Comparison of ENCODE assay signal across 9 mouse cellular contexts in the genomic region with DNA sequence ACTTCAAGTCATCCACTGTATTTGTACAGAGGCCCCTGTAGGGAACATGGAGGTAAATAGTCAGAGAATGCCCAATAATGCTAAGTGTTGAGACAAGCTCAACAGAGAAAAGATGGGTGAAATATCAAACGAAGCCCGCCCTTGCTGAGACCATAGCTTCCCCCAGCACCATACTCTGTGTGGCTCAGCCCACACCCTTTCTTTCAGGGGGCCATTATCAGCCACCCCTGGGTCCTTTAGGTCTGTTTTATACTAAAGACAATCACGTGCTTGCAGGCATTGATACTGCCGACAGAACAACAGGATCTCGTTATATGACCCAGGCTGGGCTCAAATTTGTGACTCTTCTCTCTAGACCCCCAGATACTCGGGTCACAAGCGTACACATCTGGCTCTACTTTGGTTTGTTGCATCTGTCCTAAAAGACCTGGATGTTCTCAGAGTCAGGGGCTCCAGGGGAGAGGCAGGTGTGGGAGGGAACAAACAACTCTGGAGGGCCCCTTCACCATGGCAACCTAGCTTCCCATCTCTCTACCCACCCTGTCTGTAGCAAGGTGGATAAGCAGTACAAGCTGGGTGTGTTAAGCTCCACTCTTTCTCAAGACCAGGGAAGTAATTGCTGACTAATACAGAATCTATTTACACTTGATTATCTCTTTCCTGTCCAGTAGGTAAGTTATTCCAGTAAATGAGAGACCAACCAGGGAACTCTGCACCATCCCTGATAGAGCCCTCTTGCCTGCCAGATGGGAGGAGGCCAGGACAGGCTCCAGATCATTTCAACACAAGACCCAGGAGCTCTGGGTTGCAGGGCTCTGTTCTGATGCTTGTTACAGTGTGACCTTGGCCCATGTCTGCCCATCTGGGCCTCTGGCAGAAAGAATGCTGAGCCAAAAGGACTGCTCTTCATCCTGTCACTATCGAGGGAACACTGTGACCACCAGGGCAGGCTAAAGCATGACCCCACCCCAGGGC. TPM values are rescaled to one million over a fixed set of nuclear protein-coding genes. Genes with fewer than 3 reads are reported as not detected.
A peak's percentile ranks its signal among the peaks of the same experiment; 100 is the strongest.
DNase-seq lines count a peak whose midpoint lies in the region; ATAC-seq and TF ChIP-seq lines count a peak whose summit lies in the region.
"Had no signal": no experiment of that assay in that cellular context is flagged by ENCODE, and none has a peak within 500 bp of the region (broad histone marks: within the 10 kb centered on the region; RNA-seq: fewer than 3 reads in every experiment).

No protein-coding gene starts in this region.

- TF ChIP-seq CTCF in lung, postnatal 0 days (IDR thresholded peaks at IDR 0.05): no peak

- no peaks in the 10 kb centered on the region for H3K36me3 ChIP-seq in lung, postnatal 0 days (ENCODE audit: insufficient read depth, low read length)
- H3K36me3 ChIP-seq in stomach, embryonic 14.5 days (ENCODE audit: control insufficient read depth, insufficient read depth, low read length): no peaks in the 10 kb centered on the region
- H3K36me3 ChIP-seq in hindbrain, embryonic 11.5 days (ENCODE audit: control insufficient read depth, insufficient read depth, low read length): no peaks in the 10 kb centered on the region

- no peak overlapping the region for H3K27ac ChIP-seq in lung, postnatal 0 days (ENCODE audit: low read length)
- no peak overlapping the region for H3K27ac ChIP-seq in stomach, embryonic 14.5 days (ENCODE audit: low read length)
- no peak overlapping the region for H3K27ac ChIP-seq in hindbrain, embryonic 11.5 days (ENCODE audit: low read depth, low read length)

- no peak for TF ChIP-seq EP300 in lung, postnatal 0 days (IDR thresholded peaks at IDR 0.05)

- H3K4me3 ChIP-seq in lung, postnatal 0 days (ENCODE audit: low read depth, low read length): no peak overlapping the region
- no peak overlapping the region for H3K4me3 ChIP-seq in stomach, embryonic 14.5 days (ENCODE audit: low read depth, low read length)
- H3K4me3 ChIP-seq in hindbrain, embryonic 11.5 days (ENCODE audit: low read depth, low read length): no peak overlapping the region

- H3K27me3 ChIP-seq in lung, postnatal 0 days (replicated peaks; ENCODE audit: insufficient read depth, low read length): no peaks in the 10 kb centered on the region
- H3K27me3 ChIP-seq in stomach, embryonic 14.5 days (ENCODE audit: control insufficient read depth, insufficient read depth, low read length): no peaks in the 10 kb centered on the region
- H3K27me3 ChIP-seq in hindbrain, embryonic 11.5 days (ENCODE audit: control insufficient read depth, insufficient read depth, low read length): 0 out of 2 replicates have a peak, but pooled peaks cover 2% of the 10 kb centered on the region

- 64% methylated on average over 8 of the region's 8 CpGs for WGBS in lung, postnatal 0 days
- 67% methylated on average over 8 of the region's 8 CpGs for WGBS in stomach, embryonic 14.5 days
- WGBS in hindbrain, embryonic 11.5 days: 74% methylated on average over 8 of the region's 8 CpGs

- peak; percentile 30 for DNase-seq in lung, postnatal 25 days (ENCODE audit: low spot score)
- DNase-seq in lung, postnatal 0 days (ENCODE audit: low spot score): no peak
- DNase-seq in c-Kit-positive CD71-positive TER-119-positive erythroid progenitor cells, embryonic 14.5 days (ENCODE audit: low spot score): peak; percentile 73
- peak; percentile 61 for DNase-seq in heart, postnatal 25 days (ENCODE audit: low spot score)
- no peak for DNase-seq in thymus, postnatal 36 days
- DNase-seq in hindbrain, embryonic 11.5 days (ENCODE audit: low spot score): no peak
- no peak for DNase-seq in retina, postnatal 1 day

- ATAC-seq in lung, postnatal 0 days: no peak
- peak; percentile 61; the same call in 1 of the 2 replicates for ATAC-seq in stomach, embryonic 14.5 days (ENCODE audit: insufficient number of reproducible peaks, insufficient read depth, low FRiP score, low read depth)
- ATAC-seq in hindbrain, embryonic 11.5 days (ENCODE audit: low FRiP score): no peak
- ATAC-seq: hindbrain, embryonic 16.5 days had no signal

- H3K4me1 ChIP-seq in lung, postnatal 0 days (ENCODE audit: insufficient read depth, low read depth, low read length): peaks cover 21% of the 10 kb centered on the region
- peaks cover 31% of the 10 kb centered on the region for H3K4me1 ChIP-seq in stomach, embryonic 14.5 days (ENCODE audit: control insufficient read depth, insufficient read depth, low read length)
- H3K4me1 ChIP-seq in hindbrain, embryonic 11.5 days (replicated peaks; ENCODE audit: control insufficient read depth, insufficient read depth, low read length): peaks cover 7% of the 10 kb centered on the region; the same call in 1 of the 2 replicates

- H3K4me2 ChIP-seq in lung, postnatal 0 days (replicated peaks; ENCODE audit: low read depth, low read length): no peak overlapping the region
- H3K4me2 ChIP-seq in stomach, embryonic 14.5 days (replicated peaks; ENCODE audit: low read depth, low read length): no peak overlapping the region
- H3K4me2 ChIP-seq in hindbrain, embryonic 11.5 days (replicated peaks; ENCODE audit: low read depth, low read length): no peak overlapping the region

- H3K9ac ChIP-seq in lung, postnatal 0 days (replicated peaks; ENCODE audit: low read depth): no peak overlapping the region
- H3K9ac ChIP-seq in stomach, embryonic 14.5 days (replicated peaks; ENCODE audit: low read depth, low read length): no peak overlapping the region
- H3K9ac ChIP-seq in hindbrain, embryonic 11.5 days (ENCODE audit: low read depth, low read length): no peak overlapping the region

- intact Hi-C loops in heart, postnatal 25 days (cut with DNase I): no loop called here

- H3K9me3 ChIP-seq in lung, postnatal 0 days (ENCODE audit: low read length): no peaks in the 10 kb centered on the region
- no peaks in the 10 kb centered on the region for H3K9me3 ChIP-seq in stomach, embryonic 14.5 days (ENCODE audit: control insufficient read depth, low read depth, low read length)
- no peaks in the 10 kb centered on the region for H3K9me3 ChIP-seq in hindbrain, embryonic 11.5 days (ENCODE audit: control insufficient read depth, low read length)

RNA-seq across cellular contexts. Expression of gene Shb, which starts 48.7 kb away (rescaled TPM):
- 7.1 and 8.8 TPM in 2 replicates for polyA plus RNA-seq in lung, postnatal 0 days (2015; fragmentation: Nextera tagmentation; extraction: Ambion mirVana)
- 10 to 100 TPM; 34.9 to 37.7 TPM for total RNA-seq in heart, postnatal 25 days (2021)
- 4.4 and 5.2 TPM in 2 replicates for polyA plus RNA-seq in stomach, embryonic 14.5 days (2014; fragmentation: Nextera tagmentation; extraction: Ambion mirVana)
- polyA plus RNA-seq in hindbrain, embryonic 11.5 days (2014; fragmentation: Nextera tagmentation; extraction: Ambion mirVana): 4.2 and 6.2 TPM in 2 replicates

Comparison
In these comparisons a context has a peak if more than half of its experiments do, and no peak if none do; other contexts are left out.
1. DNase-seq: peak in lung, postnatal 25 days (single experiment), c-Kit-positive CD71-positive TER-119-positive erythroid progenitor cells, embryonic 14.5 days (single experiment) and heart, postnatal 25 days (single experiment); none in lung, postnatal 0 days (single experiment), thymus, postnatal 36 days (0 of 2), hindbrain, embryonic 11.5 days (single experiment) and retina, postnatal 1 day (single experiment).